Mouse (Mus musculus) spleen, embryonic (tissue): ENCODE measurements around the gene Otogl.

ENCODE experiments used
- CTCF ChIA-PET: fragments of 350-600 bp; sonication (Branson Sonifier 250); formaldehyde crosslinking; loops from one replicate; lab custom pipeline; 2022; lab: Charles Lee

Gene Otogl

GRCm38 (mm10) chr10:107906453-107906852 lies 5.5 kb downstream of the Otogl start:
- CTCF ChIA-PET, result no interaction called here

- CTCF ChIA-PET, result no interaction called here
Measured at GRCm38 (mm10) chr10:107905274-107906034, 6.5 kb downstream of the Otogl start.

GRCm38 (mm10) chr10:107901958-107902357 lies 10.0 kb downstream of the Otogl start:
- CTCF ChIA-PET, result no interaction called here

GRCm38 (mm10) chr10:107901204-107901879 lies 10.6 kb downstream of the Otogl start:
- CTCF ChIA-PET, result no interaction called here

GRCm38 (mm10) chr10:107899946-107900345 lies 12.0 kb downstream of the Otogl start:
- CTCF ChIA-PET, result no interaction called here

GRCm38 (mm10) chr10:107896158-107896557 lies 15.8 kb downstream of the Otogl start:
- CTCF ChIA-PET, result no interaction called here

- CTCF ChIA-PET, result interaction anchor here (0.6 kb wide), 1 partner anchor 69 kb away, joined by 14 read pairs; no protein-coding TSS in a partner anchor
Measured at GRCm38 (mm10) chr10:107894663-107895581, 17.0 kb downstream of the Otogl start.

GRCm38 (mm10) chr10:107890400-107890799 lies 21.5 kb downstream of the Otogl start:
- CTCF ChIA-PET, result no interaction called here

- CTCF ChIA-PET, result no interaction called here
Measured at GRCm38 (mm10) chr10:107872542-107872941, 39.4 kb downstream of the Otogl start.

- CTCF ChIA-PET, result no interaction called here
Measured at GRCm38 (mm10) chr10:107872109-107872508, 39.8 kb downstream of the Otogl start.

- CTCF ChIA-PET, result interaction anchor here (0.7 kb wide), 1 partner anchor 17 kb away, joined by 3 read pairs; no protein-coding TSS in a partner anchor
Measured at GRCm38 (mm10) chr10:107870540-107870939, 41.4 kb downstream of the Otogl start.

GRCm38 (mm10) chr10:107868904-107869303 lies 43.0 kb downstream of the Otogl start:
- CTCF ChIA-PET, result no interaction called here

GRCm38 (mm10) chr10:107867414-107867813 lies 44.5 kb downstream of the Otogl start:
- CTCF ChIA-PET, result no interaction called here

GRCm38 (mm10) chr10:107860235-107860917 lies 51.6 kb downstream of the Otogl start:
- CTCF ChIA-PET, result no interaction called here

- CTCF ChIA-PET, result interaction anchor here (0.7 kb wide), 1 partner anchor 331 kb away, joined by 5 read pairs; no protein-coding TSS in a partner anchor
Measured at GRCm38 (mm10) chr10:107859220-107859619, 52.7 kb downstream of the Otogl start.

- CTCF ChIA-PET, result interaction anchor here (0.7 kb wide), 1 partner anchor 331 kb away, joined by 5 read pairs; no protein-coding TSS in a partner anchor
Measured at GRCm38 (mm10) chr10:107858684-107859083, 53.2 kb downstream of the Otogl start.

GRCm38 (mm10) chr10:107844906-107845305 lies 67.0 kb downstream of the Otogl start:
- CTCF ChIA-PET, result no interaction called here

GRCm38 (mm10) chr10:107834452-107835239 lies 77.3 kb downstream of the Otogl start:
- CTCF ChIA-PET, result no interaction called here

GRCm38 (mm10) chr10:107829151-107829550 lies 82.8 kb downstream of the Otogl start:
- CTCF ChIA-PET, result no interaction called here

- CTCF ChIA-PET, result no interaction called here
Measured at GRCm38 (mm10) chr10:107813814-107814483, 98.0 kb downstream of the Otogl start.
